Mouse (Mus musculus): ENCODE results near the gene Lipc. TPM values are rescaled to one million over a fixed set of nuclear protein-coding genes. Genes with fewer than 3 reads are reported as not detected.

The Lipc gene
- polyA plus RNA-seq, 2 experiments: 0.38 TPM; not detected in 1

GRCm38 (mm10) chr9:70975921-70976320 lies 23.9 kb upstream of the Lipc start:
- H3K4me2 ChIP-seq (replicated peaks; ENCODE audit: low read depth, low read length, severe bottlenecking): no peak overlapping the region
- H3K36me3 ChIP-seq (ENCODE audit: control insufficient read depth, insufficient read depth, low read length): no peaks in the 10 kb centered on the region
- ATAC-seq (ENCODE audit: low FRiP score, low read depth) (no peak), DNase-seq (ENCODE audit: low spot score) (no peak)
- H3K27ac ChIP-seq (replicated peaks; ENCODE audit: low read depth, low read length): no peak overlapping the region
- no peak for TF ChIP-seq POLR2A (IDR thresholded peaks at IDR 0.05; ENCODE audit: borderline replicate concordance, extremely low read depth, insufficient read depth, insufficient read length)
- no peak overlapping the region for H3K4me3 ChIP-seq (replicated peaks; ENCODE audit: low read length)
- 0 out of 2 replicates have a peak, but pooled peaks cover 3% of the 10 kb centered on the region for H3K9me3 ChIP-seq (ENCODE audit: control insufficient read depth, low read length)
- no peaks in the 10 kb centered on the region for H3K27me3 ChIP-seq (ENCODE audit: control insufficient read depth, insufficient read depth, low read length)
- H3K4me1 ChIP-seq (ENCODE audit: control insufficient read depth, insufficient read depth, low read length): no peaks in the 10 kb centered on the region
- no peak overlapping the region for H3K9ac ChIP-seq (ENCODE audit: low read depth, low read length, severe bottlenecking)
- WGBS: 86% methylated on average over 2 of the region's 2 CpGs

- Histone ChIP-seq H3K4me2 (replicated peaks; ENCODE audit: low read depth, low read length, severe bottlenecking) (no peak overlapping the region), H3K9me3 (ENCODE audit: control insufficient read depth, low read length) (no peaks in the 10 kb centered on the region), H3K36me3 (ENCODE audit: control insufficient read depth, insufficient read depth, low read length) (no peaks in the 10 kb centered on the region), H3K4me1 (ENCODE audit: control insufficient read depth, insufficient read depth, low read length) (no peaks in the 10 kb centered on the region), H3K27ac (replicated peaks; ENCODE audit: low read depth, low read length) (no peak overlapping the region), H3K9ac (ENCODE audit: low read depth, low read length, severe bottlenecking) (no peak overlapping the region), H3K4me3 (replicated peaks; ENCODE audit: low read length) (no peak overlapping the region), H3K27me3 (ENCODE audit: control insufficient read depth, insufficient read depth, low read length) (no peaks in the 10 kb centered on the region)
- ATAC-seq (ENCODE audit: low FRiP score, low read depth) (no peak), DNase-seq (ENCODE audit: low spot score) (no peak)
- TF ChIP-seq POLR2A (IDR thresholded peaks at IDR 0.05; ENCODE audit: borderline replicate concordance, extremely low read depth, insufficient read depth, insufficient read length): no peak
Observed at GRCm38 (mm10) chr9:70973286-70973685, 21.3 kb upstream of the Lipc start.

GRCm38 (mm10) chr9:70969244-70969643 lies 17.2 kb upstream of the Lipc start:
- ATAC-seq (ENCODE audit: low FRiP score, low read depth) (no peak), DNase-seq (ENCODE audit: low spot score) (no peak)
- Histone ChIP-seq H3K4me2 (replicated peaks; ENCODE audit: low read depth, low read length, severe bottlenecking) (no peak overlapping the region), H3K9ac (ENCODE audit: low read depth, low read length, severe bottlenecking) (no peak overlapping the region), H3K27me3 (ENCODE audit: control insufficient read depth, insufficient read depth, low read length) (no peaks in the 10 kb centered on the region), H3K36me3 (ENCODE audit: control insufficient read depth, insufficient read depth, low read length) (no peaks in the 10 kb centered on the region), H3K27ac (replicated peaks; ENCODE audit: low read depth, low read length) (no peak overlapping the region), H3K9me3 (ENCODE audit: control insufficient read depth, low read length) (no peaks in the 10 kb centered on the region), H3K4me3 (replicated peaks; ENCODE audit: low read length) (no peak overlapping the region), H3K4me1 (ENCODE audit: control insufficient read depth, insufficient read depth, low read length) (no peaks in the 10 kb centered on the region)
- no peak for TF ChIP-seq POLR2A (IDR thresholded peaks at IDR 0.05; ENCODE audit: borderline replicate concordance, extremely low read depth, insufficient read depth, insufficient read length)
- WGBS: 77% methylated on average over 3 of the region's 3 CpGs

- WGBS: 68% methylated on average over 17 of the region's 17 CpGs
- DNase-seq (ENCODE audit: low spot score) (no peak), ATAC-seq (ENCODE audit: low FRiP score, low read depth) (no peak)
- H3K9me3 ChIP-seq (ENCODE audit: control insufficient read depth, low read length): no peaks in the 10 kb centered on the region
- TF ChIP-seq POLR2A (IDR thresholded peaks at IDR 0.05; ENCODE audit: borderline replicate concordance, extremely low read depth, insufficient read depth, insufficient read length): no peak
- no peak overlapping the region for H3K27ac ChIP-seq (replicated peaks; ENCODE audit: low read depth, low read length)
- H3K4me1 ChIP-seq (ENCODE audit: control insufficient read depth, insufficient read depth, low read length): no peaks in the 10 kb centered on the region
- H3K4me3 ChIP-seq (replicated peaks; ENCODE audit: low read length): no peak overlapping the region
- no peaks in the 10 kb centered on the region for H3K36me3 ChIP-seq (ENCODE audit: control insufficient read depth, insufficient read depth, low read length)
- H3K27me3 ChIP-seq (ENCODE audit: control insufficient read depth, insufficient read depth, low read length): no peaks in the 10 kb centered on the region
- no peak overlapping the region for H3K4me2 ChIP-seq (replicated peaks; ENCODE audit: low read depth, low read length, severe bottlenecking)
- H3K9ac ChIP-seq (ENCODE audit: low read depth, low read length, severe bottlenecking): no peak overlapping the region
Observed at GRCm38 (mm10) chr9:70965999-70966994, 14.3 kb upstream of the Lipc start.

- Histone ChIP-seq H3K9ac (ENCODE audit: low read depth, low read length, severe bottlenecking) (no peak overlapping the region), H3K27me3 (ENCODE audit: control insufficient read depth, insufficient read depth, low read length) (no peaks in the 10 kb centered on the region), H3K36me3 (ENCODE audit: control insufficient read depth, insufficient read depth, low read length) (no peaks in the 10 kb centered on the region), H3K4me2 (replicated peaks; ENCODE audit: low read depth, low read length, severe bottlenecking) (no peak overlapping the region), H3K27ac (replicated peaks; ENCODE audit: low read depth, low read length) (no peak overlapping the region), H3K9me3 (ENCODE audit: control insufficient read depth, low read length) (no peaks in the 10 kb centered on the region), H3K4me1 (ENCODE audit: control insufficient read depth, insufficient read depth, low read length) (no peaks in the 10 kb centered on the region), H3K4me3 (replicated peaks; ENCODE audit: low read length) (no peak overlapping the region)
- WGBS: 98% methylated on average over 2 of the region's 2 CpGs
- TF ChIP-seq POLR2A (IDR thresholded peaks at IDR 0.05; ENCODE audit: borderline replicate concordance, extremely low read depth, insufficient read depth, insufficient read length): no peak
- ATAC-seq (ENCODE audit: low FRiP score, low read depth) (no peak), DNase-seq (ENCODE audit: low spot score) (no peak)
Observed at GRCm38 (mm10) chr9:70965422-70965821, 13.4 kb upstream of the Lipc start.

All from limb, embryonic 14.5 days (tissue).